Mouse (Mus musculus) heart, postnatal 0 days (tissue): ENCODE measurements around the gene Trim44.

Experiments used
- CTCF ChIP-seq: IDR thresholded peaks from 2 replicates; pipeline ENCODE4 v1.5.1; 2016; ENCODE audit warnings: antibody characterized with exemption, control low read depth, low read depth
- EP300 ChIP-seq: IDR thresholded peaks from 2 replicates; pipeline ENCODE4 v1.6.1; 2016; ENCODE audit warnings: antibody characterized with exemption, low read depth

GRCm38 (mm10) chr2:102384496-102384895, 23.1 kb downstream of the Trim44 start:
- TF ChIP-seq EP300, result no peak
- TF ChIP-seq CTCF, result no peak
